Mouse (Mus musculus): Measurements from ENCODE around the gene Ubald1.

GRCm38 (mm10) chr16:4850361-4850760 lies 29.8 kb downstream of the Ubald1 start:
- no peak for TF ChIP-seq POLR2A (IDR thresholded peaks at IDR 0.05; ENCODE audit: borderline replicate concordance, control insufficient read depth, low read depth, low read length)
- no peak for TF ChIP-seq CTCF (IDR thresholded peaks at IDR 0.05; ENCODE audit: control insufficient read depth, insufficient read depth, low read length)

Measured in bone marrow, adult 2 months (tissue).